Comparison of ENCODE assay signal across 23 mouse cellular contexts in the genomic region with DNA sequence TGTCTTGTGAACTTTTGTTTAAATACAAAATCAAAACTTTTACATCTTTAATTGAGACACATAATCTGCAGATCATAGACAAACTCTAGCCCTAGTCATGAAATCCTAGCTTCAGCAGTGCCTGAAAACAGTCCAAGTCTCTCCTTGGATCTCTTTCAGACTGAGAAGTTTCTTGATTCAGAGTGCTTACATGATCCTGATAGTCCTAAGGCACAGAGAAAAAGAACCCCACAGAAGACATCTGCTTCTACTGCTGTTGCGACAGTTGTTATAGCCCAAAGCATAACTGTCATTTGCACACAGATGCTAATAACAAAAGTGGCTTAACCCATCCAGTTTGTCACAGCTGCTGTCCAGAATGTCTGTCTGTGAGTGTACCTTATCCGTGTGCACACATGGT. TPM values are rescaled to one million over a fixed set of nuclear protein-coding genes. Genes with fewer than 3 reads are reported as not detected.
DNase-seq lines count a peak whose midpoint lies in the region; ATAC-seq lines count a peak whose summit lies in the region.
"Had no signal": no experiment of that assay in that cellular context is flagged by ENCODE, and none has a peak within 500 bp of the region (broad histone marks: within the 10 kb centered on the region; RNA-seq: fewer than 3 reads in every experiment).

No protein-coding gene starts in this region.

- no peaks in the 10 kb centered on the region; the same call in 1 of the 2 replicates for H3K36me3 ChIP-seq in forebrain, embryonic 10.5 days (replicated peaks)
- peaks cover 3% of the 10 kb centered on the region; the same call in 1 of the 2 replicates for H3K36me3 ChIP-seq in forebrain, embryonic 16.5 days (ENCODE audit: control insufficient read depth, insufficient read depth)
- peaks cover 7% of the 10 kb centered on the region; the same call in 1 of the 2 replicates for H3K36me3 ChIP-seq in heart, embryonic 10.5 days
- 0 out of 2 replicates have a peak, but pooled peaks cover 4% of the 10 kb centered on the region for H3K36me3 ChIP-seq in midbrain, embryonic 15.5 days (replicated peaks)
- peaks cover 28% of the 10 kb centered on the region for H3K36me3 ChIP-seq in midbrain, embryonic 14.5 days (ENCODE audit: control insufficient read depth, insufficient read depth, low read length)
- H3K36me3 ChIP-seq in stomach, embryonic 16.5 days (ENCODE audit: control insufficient read depth, insufficient read depth, low read length), result no peaks in the 10 kb centered on the region

- no peaks in the 10 kb centered on the region for H3K9me3 ChIP-seq in forebrain, embryonic 10.5 days
- no peaks in the 10 kb centered on the region for H3K9me3 ChIP-seq in forebrain, embryonic 16.5 days (ENCODE audit: control insufficient read depth, low read length)
- no peaks in the 10 kb centered on the region for H3K9me3 ChIP-seq in heart, embryonic 10.5 days
- no peaks in the 10 kb centered on the region for H3K9me3 ChIP-seq in midbrain, embryonic 15.5 days
- H3K9me3 ChIP-seq in midbrain, embryonic 14.5 days (ENCODE audit: control insufficient read depth, low read length), result no peaks in the 10 kb centered on the region
- no peaks in the 10 kb centered on the region for H3K9me3 ChIP-seq in stomach, embryonic 16.5 days (replicated peaks; ENCODE audit: control insufficient read depth, low read length)
- H3K9me3 ChIP-seq: neural tube, embryonic 15.5 days had no signal

- ATAC-seq in forebrain, embryonic 16.5 days, result no peak
- ATAC-seq in midbrain, embryonic 15.5 days (replicated peaks), result no peak
- no peak for ATAC-seq in midbrain, embryonic 14.5 days (ENCODE audit: low FRiP score, low TSS enrichment)
- ATAC-seq in stomach, embryonic 16.5 days (ENCODE audit: insufficient read depth, low FRiP score), result peak; percentile 10; the same call in 1 of the 2 replicates

- no peak overlapping the region for H3K4me3 ChIP-seq in forebrain, embryonic 10.5 days
- no peak overlapping the region for H3K4me3 ChIP-seq in forebrain, embryonic 16.5 days (replicated peaks; ENCODE audit: low read length)
- no peak overlapping the region for H3K4me3 ChIP-seq in heart, embryonic 10.5 days
- H3K4me3 ChIP-seq in midbrain, embryonic 15.5 days, result no peak overlapping the region
- no peak overlapping the region for H3K4me3 ChIP-seq in midbrain, embryonic 14.5 days (replicated peaks; ENCODE audit: low read depth, low read length)
- no peak overlapping the region for H3K4me3 ChIP-seq in stomach, embryonic 16.5 days (replicated peaks; ENCODE audit: low read length)
- H3K4me3 ChIP-seq: neural tube, embryonic 15.5 days had no signal

- H3K4me2 ChIP-seq in forebrain, embryonic 16.5 days (ENCODE audit: low read length), result no peak overlapping the region
- no peak overlapping the region for H3K4me2 ChIP-seq in midbrain, embryonic 15.5 days
- no peak overlapping the region for H3K4me2 ChIP-seq in midbrain, embryonic 14.5 days (ENCODE audit: low read length)
- no peak overlapping the region for H3K4me2 ChIP-seq in stomach, embryonic 16.5 days (ENCODE audit: low read depth, low read length)
- H3K4me2 ChIP-seq: liver, embryonic 11.5 days; lung, embryonic 14.5 days; midbrain, embryonic 11.5 days; neural tube, embryonic 15.5 days had no signal

- peaks cover 50% of the 10 kb centered on the region for H3K4me1 ChIP-seq in forebrain, embryonic 10.5 days
- peaks cover 16% of the 10 kb centered on the region for H3K4me1 ChIP-seq in forebrain, embryonic 16.5 days (replicated peaks; ENCODE audit: control insufficient read depth, insufficient read depth, low read length)
- H3K4me1 ChIP-seq in heart, embryonic 10.5 days, result peaks cover 21% of the 10 kb centered on the region
- 0 out of 2 replicates have a peak, but pooled peaks cover 5% of the 10 kb centered on the region for H3K4me1 ChIP-seq in midbrain, embryonic 15.5 days
- H3K4me1 ChIP-seq in midbrain, embryonic 14.5 days (ENCODE audit: control insufficient read depth, insufficient read depth, low read length), result peaks cover 3% of the 10 kb centered on the region; the same call in 1 of the 2 replicates
- H3K4me1 ChIP-seq in stomach, embryonic 16.5 days (ENCODE audit: control insufficient read depth, insufficient read depth, low read length), result no peaks in the 10 kb centered on the region

- H3K27ac ChIP-seq in forebrain, embryonic 10.5 days, result peak overlapping the region; percentile 37
- no peak overlapping the region for H3K27ac ChIP-seq in forebrain, embryonic 16.5 days (ENCODE audit: low read length)
- no peak overlapping the region for H3K27ac ChIP-seq in heart, embryonic 10.5 days
- H3K27ac ChIP-seq in midbrain, embryonic 15.5 days, result 0 out of 2 replicates have a peak overlapping the region, but pooled peaks have one; percentile 25
- no peak overlapping the region; the same call in 1 of the 2 replicates for H3K27ac ChIP-seq in midbrain, embryonic 14.5 days (replicated peaks; ENCODE audit: low read depth, low read length)
- H3K27ac ChIP-seq in stomach, embryonic 16.5 days (ENCODE audit: low read length), result peak overlapping the region; percentile 36

- DNase-seq in forebrain, embryonic 10.5 days (ENCODE audit: extremely low spot score, low spot score), result no peak
- DNase-seq in heart, adult 18-20 months, result peak; percentile 48 to 51
- DNase-seq in heart, embryonic 10.5 days (ENCODE audit: low spot score), result no peak
- no peak for DNase-seq in midbrain, embryonic 14.5 days
- no peak for DNase-seq in cerebellum, adult 11-12 months
- DNase-seq: adrenal gland, adult 2 months; cerebellum, adult 11 months; cerebellum, postnatal 25 days; gastrocnemius, postnatal 36 days; kidney, adult 9 months; kidney, postnatal 4 days; lung, embryonic 14.5 days; lung, postnatal 4 days had no signal

- WGBS in forebrain, embryonic 10.5 days, result 93% methylated on average over 2 of the region's 2 CpGs
- 60% methylated on average over 2 of the region's 2 CpGs for WGBS in forebrain, embryonic 16.5 days
- 79% methylated on average over 2 of the region's 2 CpGs for WGBS in heart, embryonic 10.5 days
- WGBS in midbrain, embryonic 15.5 days, result 74% methylated on average over 2 of the region's 2 CpGs
- WGBS in midbrain, embryonic 14.5 days, result 83% methylated on average over 2 of the region's 2 CpGs
- 47% methylated on average over 2 of the region's 2 CpGs for WGBS in stomach, embryonic 16.5 days

- H3K9ac ChIP-seq in forebrain, embryonic 16.5 days (replicated peaks; ENCODE audit: low read depth, low read length), result no peak overlapping the region
- no peak overlapping the region for H3K9ac ChIP-seq in midbrain, embryonic 15.5 days
- H3K9ac ChIP-seq in midbrain, embryonic 14.5 days (replicated peaks; ENCODE audit: low read length), result no peak overlapping the region
- H3K9ac ChIP-seq in stomach, embryonic 16.5 days (ENCODE audit: low read length), result no peak overlapping the region
- H3K9ac ChIP-seq: lung, embryonic 14.5 days; neural tube, embryonic 15.5 days had no signal

- no peaks in the 10 kb centered on the region for H3K27me3 ChIP-seq in forebrain, embryonic 10.5 days (ENCODE audit: poor library complexity, severe bottlenecking)
- H3K27me3 ChIP-seq in forebrain, embryonic 16.5 days (replicated peaks; ENCODE audit: control insufficient read depth, insufficient read depth, low read length), result no peaks in the 10 kb centered on the region
- H3K27me3 ChIP-seq in heart, embryonic 10.5 days (ENCODE audit: insufficient read depth, poor library complexity, severe bottlenecking), result no peaks in the 10 kb centered on the region
- no peaks in the 10 kb centered on the region for H3K27me3 ChIP-seq in midbrain, embryonic 15.5 days (replicated peaks)
- H3K27me3 ChIP-seq in midbrain, embryonic 14.5 days (ENCODE audit: control insufficient read depth, insufficient read depth, low read length), result no peaks in the 10 kb centered on the region
- no peaks in the 10 kb centered on the region for H3K27me3 ChIP-seq in stomach, embryonic 16.5 days (ENCODE audit: control insufficient read depth, insufficient read depth, low read length)
- H3K27me3 ChIP-seq: neural tube, embryonic 15.5 days had no signal

RNA-seq across cellular contexts. Expression of gene Tigit, which starts 38.7 kb away (rescaled TPM):
- polyA plus RNA-seq in forebrain, embryonic 10.5 days (2016; fragmentation: Nextera tagmentation; extraction: Ambion mirVana), result not detected in 2 replicates
- not detected in 2 replicates for polyA plus RNA-seq in forebrain, embryonic 16.5 days (2015; fragmentation: Nextera tagmentation; extraction: Ambion mirVana)
- not detected for total RNA-seq in heart, adult 18-20 months (2021)
- polyA plus RNA-seq in heart, embryonic 10.5 days (2016; fragmentation: Nextera tagmentation; extraction: Ambion mirVana), result not detected in 2 replicates
- polyA plus RNA-seq in midbrain, embryonic 15.5 days (2015; fragmentation: Nextera tagmentation; extraction: Ambion mirVana), result not detected in 2 replicates
- not detected in 2 replicates for polyA plus RNA-seq in midbrain, embryonic 14.5 days (2014; fragmentation: Nextera tagmentation; extraction: Ambion mirVana)
- not detected in 2 replicates for polyA plus RNA-seq in stomach, embryonic 16.5 days (2015; fragmentation: Nextera tagmentation; extraction: Ambion mirVana)
- total RNA-seq: gastrocnemius, postnatal 36 days; layer of hippocampus, postnatal 25 days; left cerebral cortex, postnatal 25 days had no signal
- polyA plus RNA-seq: hindbrain, embryonic 11.5 days; intestine, embryonic 14.5 days; liver, embryonic 11.5 days; lung, embryonic 14.5 days; midbrain, embryonic 11.5 days; neural tube, embryonic 15.5 days had no signal

Comparison
In these comparisons a context has a peak if more than half of its experiments do, and no peak if none do; other contexts are left out.
1. DNase-seq: peak in heart, adult 18-20 months (2 of 2); none in forebrain, embryonic 10.5 days (single experiment), heart, embryonic 10.5 days (single experiment), midbrain, embryonic 14.5 days (single experiment) and cerebellum, adult 11-12 months (single experiment).
2. H3K27ac ChIP-seq: peak in forebrain, embryonic 10.5 days (single experiment), midbrain, embryonic 15.5 days (single experiment) and stomach, embryonic 16.5 days (single experiment); none in forebrain, embryonic 16.5 days (single experiment), heart, embryonic 10.5 days (single experiment) and midbrain, embryonic 14.5 days (single experiment).